Mouse (Mus musculus) gastrocnemius, adult 18-20 months (tissue): ENCODE results near the gene Morc1. TPM values are rescaled to one million over a fixed set of nuclear protein-coding genes. Genes with fewer than 3 reads are reported as not detected.

Experiments used
- DNase-seq: peaks from one replicate; pipeline ENCODE4 v3.0.0; 2021; ENCODE audit warnings: low spot score
- long read RNA-seq, 2 experiments: library from polyadenylated mRNA; stranded (forward); transcript quantifications; one replicate each; pipeline ENCODE4 v2.0.0; 2021
- total RNA-seq, 2 experiments: library from RNA; stranded (reverse); gene quantifications; 2 replicates each; pipeline ENCODE4 v1.2.3; 2021

The Morc1 gene
- under 1 TPM in 1 of 2 experiments, not detected in 1; 0.25 TPM for total RNA-seq
- long read RNA-seq, experiment 1, result 0 reads
- long read RNA-seq, experiment 2, result 0 reads

GRCm38 (mm10) chr16:48431027-48431426 is at the start of gene Morc1:
Gene Morc1 (plus strand): TSS chr16:48431237.
- no peak for DNase-seq

GRCm38 (mm10) chr16:48383582-48384257 is 47.3 kb upstream of the Morc1 start:
- DNase-seq, result no peak

- no peak for DNase-seq
Observed at GRCm38 (mm10) chr16:48386982-48387381, 44.1 kb upstream of the Morc1 start.

- no peak for DNase-seq
Observed at GRCm38 (mm10) chr16:48395278-48395677, 35.8 kb upstream of the Morc1 start.

- DNase-seq, result no peak
Observed at GRCm38 (mm10) chr16:48402963-48403362, 28.1 kb upstream of the Morc1 start.

- DNase-seq, result no peak
Observed at GRCm38 (mm10) chr16:48403423-48403822, 27.6 kb upstream of the Morc1 start.

GRCm38 (mm10) chr16:48404009-48404408 is 27.0 kb upstream of the Morc1 start:
- no peak for DNase-seq

- DNase-seq, result no peak
Observed at GRCm38 (mm10) chr16:48405674-48406403, 25.2 kb upstream of the Morc1 start.

GRCm38 (mm10) chr16:48409580-48409979 is 21.5 kb upstream of the Morc1 start:
- no peak for DNase-seq

- no peak for DNase-seq
Observed at GRCm38 (mm10) chr16:48410125-48410524, 20.9 kb upstream of the Morc1 start.

GRCm38 (mm10) chr16:48412246-48412645 is 18.8 kb upstream of the Morc1 start, which contains the start of gene Gm5485:
Gene Gm5485 (minus strand): TSS chr16:48412416.
- no peak for DNase-seq

GRCm38 (mm10) chr16:48418557-48418956 is 12.5 kb upstream of the Morc1 start:
- no peak for DNase-seq

GRCm38 (mm10) chr16:48419035-48419434 is 12.0 kb upstream of the Morc1 start:
- DNase-seq, result no peak

- DNase-seq, result no peak
Observed at GRCm38 (mm10) chr16:48422501-48422900, 8.5 kb upstream of the Morc1 start.

GRCm38 (mm10) chr16:48424069-48424468 is 7.0 kb upstream of the Morc1 start:
- no peak for DNase-seq

- no peak for DNase-seq
Observed at GRCm38 (mm10) chr16:48429427-48429826, 1.6 kb upstream of the Morc1 start.

- DNase-seq, result no peak
Observed at GRCm38 (mm10) chr16:48435454-48435853, 4.4 kb downstream of the Morc1 start.

- DNase-seq, result no peak
Observed at GRCm38 (mm10) chr16:48437476-48437875, 6.4 kb downstream of the Morc1 start.

- no peak for DNase-seq
Observed at GRCm38 (mm10) chr16:48444589-48444988, 13.6 kb downstream of the Morc1 start.

- DNase-seq, result no peak
Observed at GRCm38 (mm10) chr16:48446161-48446925, 15.3 kb downstream of the Morc1 start.

GRCm38 (mm10) chr16:48453264-48453663 is 22.2 kb downstream of the Morc1 start:
- no peak for DNase-seq

- DNase-seq, result no peak
Observed at GRCm38 (mm10) chr16:48473396-48473795, 42.4 kb downstream of the Morc1 start.
